Mouse (Mus musculus) frontal cortex, adult 2 months (tissue): ENCODE data around the gene Teddm2. TPM values are rescaled to one million over a fixed set of nuclear protein-coding genes. Genes with fewer than 3 reads are reported as not detected.

Experiments used
- DNase-seq, 2 experiments: peaks; one replicate each; pipeline ENCODE4 v3.0.0; 2022; ENCODE audit warnings: low spot score in 1 of 2; ENCODE audit errors: extremely low spot score in 1 of 2
- polyA plus RNA-seq: library from polyadenylated mRNA; depleted of rRNA; stranded (reverse); fragments of >200 nt; gene quantifications from 2 replicates; pipeline ENCODE4 v1.2.3, GENCODE M21; 2012; rRNA removed

Gene Teddm2
- polyA plus RNA-seq, result 3.1 and 3.4 TPM in 2 replicates

DNA sequence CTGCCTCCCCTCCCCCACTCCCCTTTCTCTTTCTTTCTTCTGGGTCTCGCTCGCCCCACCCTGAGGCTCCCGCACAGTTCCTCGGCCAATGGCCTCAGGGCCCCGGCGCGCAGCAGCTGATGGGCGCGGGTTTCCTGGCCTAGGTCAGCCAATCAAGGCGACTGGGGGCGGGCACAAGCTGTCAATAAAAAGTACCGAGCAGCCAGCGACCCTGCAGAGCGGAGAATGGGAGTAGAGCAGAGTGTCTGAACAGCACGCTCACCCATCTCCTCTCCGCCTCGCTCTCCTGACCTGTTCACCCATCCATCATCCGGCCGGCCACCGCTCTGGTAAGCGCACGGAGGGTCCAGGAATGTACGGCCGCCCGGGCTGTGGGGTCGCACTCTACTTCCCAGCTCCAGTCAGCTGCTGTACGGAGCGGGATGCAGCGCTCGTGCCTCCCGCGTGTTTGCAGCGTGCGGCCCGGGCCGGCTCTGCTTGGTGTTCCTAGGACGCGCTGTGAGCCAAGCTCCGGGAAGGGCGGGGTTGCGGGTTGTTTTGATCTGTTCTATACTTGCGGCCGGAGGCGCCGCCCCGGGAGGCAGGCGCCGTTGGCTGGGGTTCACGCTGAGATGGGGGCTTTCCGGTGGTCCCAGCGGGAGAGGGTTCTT is at the start of gene Teddm2, which contains the start of gene Glul:
Gene Teddm2, minus strand, starts transcription at position 498 of the 650 bp plus-strand sequence.
Gene Glul, plus strand, starts transcription at position 214 of the 650 bp plus-strand sequence.
- DNase-seq, result peak; percentile 95

DNA sequence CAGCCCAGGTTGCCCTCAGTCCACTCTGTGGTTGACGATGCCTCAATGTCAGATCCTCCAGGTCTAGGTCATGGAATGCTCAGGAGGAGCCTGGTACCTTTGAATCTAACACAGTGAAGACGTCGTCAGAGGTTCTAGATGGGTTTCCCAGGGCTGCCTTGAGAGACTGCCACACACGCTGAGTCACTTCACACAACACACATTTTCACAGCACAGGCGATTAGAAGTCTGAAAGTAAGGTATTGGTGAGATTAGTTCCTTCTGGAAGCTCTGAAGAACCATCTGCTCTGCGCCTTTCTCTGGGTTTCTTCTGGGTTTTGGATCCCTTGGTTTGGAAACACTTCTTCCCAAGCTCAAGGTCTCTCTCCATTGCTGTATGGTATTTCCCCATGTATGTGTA is 47.8 kb upstream of the Teddm2 start:
- peak in 1 of 2 experiments; percentile 48 for DNase-seq

GRCm38 (mm10) chr1:153946971-153947370 is 46.9 kb upstream of the Teddm2 start:
- no peak for DNase-seq

GRCm38 (mm10) chr1:153945181-153945580 is 45.2 kb upstream of the Teddm2 start:
- no peak for DNase-seq

DNA sequence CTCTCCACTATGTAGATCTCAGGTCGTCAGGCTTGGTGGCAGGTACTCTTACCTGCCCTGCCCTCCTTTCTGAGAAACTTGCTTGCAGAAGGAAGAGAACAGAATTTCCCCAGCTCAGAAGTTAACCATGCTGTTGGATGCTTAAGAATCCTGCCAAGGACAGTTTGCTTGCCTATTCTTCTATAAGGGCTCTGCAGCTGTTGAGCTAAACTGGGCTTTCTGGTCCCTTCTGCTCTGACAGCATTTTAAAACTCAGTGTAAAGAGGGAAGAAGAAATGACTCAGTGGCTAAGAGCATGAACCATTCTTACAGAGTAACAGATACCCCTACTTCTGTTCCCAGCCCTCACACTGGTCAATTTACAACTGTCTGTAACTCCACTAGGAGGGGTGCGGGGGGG is 41.0 kb upstream of the Teddm2 start:
- DNase-seq, result peak; percentile 33 to 62

- DNase-seq, result no peak
Measured at GRCm38 (mm10) chr1:153937025-153937424, 37.0 kb upstream of the Teddm2 start.

GRCm38 (mm10) chr1:153935844-153936380 is 35.9 kb upstream of the Teddm2 start:
- DNase-seq, result peak in 1 of 2 experiments; percentile 28

DNA sequence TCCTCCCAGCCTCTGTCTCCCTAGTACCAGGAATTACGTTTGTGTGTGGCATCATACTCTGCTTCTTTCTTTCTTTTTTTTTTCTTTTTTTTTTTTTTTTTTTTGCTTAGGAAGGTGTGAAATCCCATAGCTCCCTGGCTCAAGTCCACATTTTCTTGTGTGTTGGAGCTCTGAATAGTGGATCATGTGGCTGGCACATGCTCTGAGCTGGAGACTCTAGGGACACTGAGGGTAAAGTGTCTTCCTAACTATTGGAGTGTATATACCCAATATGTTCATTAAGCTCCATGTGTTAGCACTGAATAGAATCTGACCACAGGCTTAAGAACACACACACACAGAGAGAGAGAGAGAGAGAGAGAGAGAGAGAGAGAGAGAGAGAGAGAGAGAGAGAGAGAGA is 33.7 kb upstream of the Teddm2 start:
- no peak for DNase-seq

- DNase-seq, result no peak
Measured at GRCm38 (mm10) chr1:153930431-153930830, 30.4 kb upstream of the Teddm2 start.

DNA sequence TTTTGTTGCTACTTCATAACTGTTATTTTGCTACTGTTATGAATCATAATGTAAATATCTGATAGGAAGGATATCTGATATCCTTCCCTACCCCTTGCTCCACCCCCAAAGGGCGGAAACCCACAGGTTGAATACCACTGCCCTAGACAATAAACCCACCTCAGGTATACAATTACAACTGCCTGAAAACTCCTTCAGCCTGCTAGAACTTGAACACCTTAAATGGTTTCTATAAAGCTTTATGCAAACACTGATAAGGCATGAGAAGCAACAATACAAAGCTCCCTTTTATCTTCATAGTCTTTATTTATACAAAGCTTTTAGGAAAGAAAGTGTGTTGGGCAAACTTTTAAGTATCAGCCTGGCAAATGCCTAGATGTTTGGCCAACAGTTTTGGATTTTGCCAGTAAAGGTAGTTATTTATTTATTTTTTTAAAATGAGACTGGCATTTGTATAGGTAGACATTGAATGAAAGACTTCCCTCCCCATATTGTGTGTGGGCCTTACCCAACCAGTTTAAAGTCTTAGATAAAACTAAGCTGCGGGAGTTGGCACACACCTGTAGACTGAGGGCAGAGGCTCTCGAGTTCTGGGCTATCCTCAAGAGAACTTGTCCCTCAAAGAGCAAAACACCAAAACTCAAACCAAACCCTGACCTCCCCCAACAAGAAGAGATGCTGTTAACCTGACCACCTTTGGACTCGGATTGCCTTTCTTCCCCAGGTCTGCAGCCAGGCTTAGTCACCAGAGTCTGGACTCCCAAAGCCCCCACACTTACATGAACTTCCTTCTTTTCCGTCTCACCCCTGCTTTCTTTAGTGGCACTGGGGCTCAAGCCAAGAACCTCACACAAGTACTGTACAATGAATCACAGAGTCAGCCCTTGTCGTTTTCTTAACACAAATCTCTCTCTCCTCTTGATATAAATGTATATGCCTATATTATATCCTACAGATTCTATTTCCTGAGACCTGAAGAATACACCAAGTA is 24.7 kb upstream of the Teddm2 start:
- DNase-seq, result no peak

GRCm38 (mm10) chr1:153922571-153923021 is 22.6 kb upstream of the Teddm2 start:
- DNase-seq, result no peak

- DNase-seq, result no peak
Measured at GRCm38 (mm10) chr1:153921642-153922041, 21.6 kb upstream of the Teddm2 start.

- no peak for DNase-seq
Measured at GRCm38 (mm10) chr1:153918521-153919206, 18.6 kb upstream of the Teddm2 start.

- no peak for DNase-seq
Measured at GRCm38 (mm10) chr1:153913869-153914268, 13.8 kb upstream of the Teddm2 start.

- no peak for DNase-seq
Measured at GRCm38 (mm10) chr1:153911276-153911795, 11.3 kb upstream of the Teddm2 start.

DNA sequence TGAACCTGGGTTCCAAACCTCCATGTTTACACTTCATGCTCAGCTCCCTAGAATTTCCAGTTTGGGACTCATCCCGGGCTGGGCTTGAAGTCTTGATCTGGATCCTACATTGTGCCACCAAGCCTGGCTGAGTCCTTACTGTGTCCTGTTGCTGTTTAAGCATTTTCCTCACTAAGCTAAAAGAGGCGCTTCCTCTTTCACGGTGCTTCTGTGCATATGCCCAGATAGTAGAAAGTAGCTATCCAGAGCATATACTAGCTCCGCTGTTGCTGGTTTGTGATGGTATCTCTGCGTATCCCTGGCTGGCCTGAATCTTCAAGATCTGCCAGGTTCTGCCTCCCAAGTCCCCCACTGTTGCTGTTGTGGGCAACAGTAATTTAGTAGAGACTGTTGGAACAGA is 10.4 kb upstream of the Teddm2 start:
- no peak for DNase-seq

DNA sequence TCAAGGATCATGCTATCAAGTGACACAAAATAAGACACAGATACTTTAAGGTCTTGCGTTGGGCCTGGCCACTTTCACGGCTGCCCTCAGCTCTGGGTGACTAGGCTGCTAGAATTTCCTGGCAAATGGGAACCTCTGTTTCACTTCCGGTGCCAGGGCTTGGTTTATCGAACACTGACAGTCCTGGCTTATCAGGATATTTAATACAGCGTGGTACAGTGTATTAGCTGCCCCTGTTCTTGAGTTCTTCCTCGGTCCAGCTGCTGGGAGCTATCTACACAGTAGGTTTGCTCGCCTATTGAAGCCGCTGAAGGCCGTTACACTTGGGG is 9.9 kb upstream of the Teddm2 start:
- no peak for DNase-seq

DNA sequence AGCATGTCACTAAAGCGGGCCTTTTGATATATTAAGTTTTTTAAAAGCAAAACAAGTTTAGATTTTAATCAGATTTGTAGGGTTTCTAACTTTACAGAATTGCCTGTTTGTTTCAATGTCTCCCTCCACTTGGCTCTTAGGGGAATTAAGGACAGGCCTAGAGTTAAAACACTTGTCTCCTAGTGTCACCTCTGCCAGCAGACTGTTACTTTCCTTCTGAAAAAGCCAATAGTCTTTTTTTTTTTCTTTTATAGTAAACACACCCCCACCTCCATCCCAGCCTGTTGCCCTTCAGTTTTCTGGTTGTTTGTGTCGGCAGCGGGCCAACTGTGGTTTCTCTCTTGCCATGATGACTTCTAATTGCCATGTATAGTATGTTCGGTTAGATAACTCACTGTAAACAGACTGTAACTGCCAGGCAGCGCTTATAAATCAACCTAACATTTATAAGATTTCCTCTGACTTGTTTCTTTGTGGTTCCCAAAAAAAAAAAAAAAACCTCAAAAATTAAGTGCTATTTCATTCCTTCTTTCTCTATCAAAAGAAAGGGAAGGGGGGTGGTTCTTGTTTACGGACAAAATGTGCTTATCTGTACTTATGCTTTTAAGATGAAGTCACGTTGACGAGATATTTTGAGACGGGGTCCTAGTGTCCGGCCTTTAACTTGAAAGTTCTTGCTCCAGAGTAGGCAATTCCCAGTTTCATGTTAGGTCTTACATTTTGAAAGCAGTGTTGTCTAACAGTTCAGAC is 9.4 kb upstream of the Teddm2 start:
- DNase-seq, result no peak

- no peak for DNase-seq
Measured at GRCm38 (mm10) chr1:153908741-153909140, 8.7 kb upstream of the Teddm2 start.

DNA sequence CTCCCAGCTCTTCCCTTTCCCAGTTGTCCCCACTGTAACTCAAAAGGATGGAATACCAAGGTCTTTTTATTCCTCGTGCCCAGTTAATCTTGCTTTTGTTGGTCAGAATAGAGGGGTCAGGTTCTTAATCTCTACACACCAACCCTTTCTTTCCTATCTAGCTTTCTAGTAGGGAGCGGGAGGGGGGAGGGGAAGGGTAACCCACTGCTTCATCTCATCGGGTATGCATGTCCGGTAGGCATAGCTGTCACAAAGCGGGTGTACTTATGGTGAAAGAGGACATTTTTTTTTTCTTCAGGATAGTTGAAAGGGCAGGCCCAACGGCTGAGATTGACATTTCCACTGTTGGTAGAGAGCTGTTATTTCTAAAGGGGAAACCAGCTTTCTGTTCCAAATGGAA is 8.2 kb upstream of the Teddm2 start:
- DNase-seq, result no peak
